Mouse (Mus musculus): ENCODE data around the gene Pex11b. TPM values are rescaled to one million over a fixed set of nuclear protein-coding genes. Genes with fewer than 3 reads are reported as not detected.

Pex11b gene
- polyA plus RNA-seq, 1 experiment from 2014 or later = 59.6 TPM

- Histone ChIP-seq H3K36me3 (ENCODE audit: control insufficient read depth, insufficient read depth, low read length) (no peaks in the 10 kb centered on the region), H3K9ac (replicated peaks; ENCODE audit: low read depth, low read length) (no peak overlapping the region), H3K27ac (ENCODE audit: low read depth, low read length) (no peak overlapping the region), H3K4me3 (ENCODE audit: low read depth, low read length) (no peak overlapping the region), H3K4me1 (ENCODE audit: control insufficient read depth, insufficient read depth, low read length) (0 out of 2 replicates have a peak, but pooled peaks cover 2% of the 10 kb centered on the region), H3K9me3 (ENCODE audit: control insufficient read depth, low read length) (no peaks in the 10 kb centered on the region), H3K4me2 (ENCODE audit: low read depth, low read length) (no peak overlapping the region), H3K27me3 (ENCODE audit: control insufficient read depth, insufficient read depth, low read length) (no peaks in the 10 kb centered on the region)
- no peak for ATAC-seq (ENCODE audit: low read depth)
- 94% methylated on average over 5 of the region's 5 CpGs for WGBS
Observed at GRCm38 (mm10) chr3:96666916-96667315, 31.7 kb downstream of the Pex11b start.

DNA sequence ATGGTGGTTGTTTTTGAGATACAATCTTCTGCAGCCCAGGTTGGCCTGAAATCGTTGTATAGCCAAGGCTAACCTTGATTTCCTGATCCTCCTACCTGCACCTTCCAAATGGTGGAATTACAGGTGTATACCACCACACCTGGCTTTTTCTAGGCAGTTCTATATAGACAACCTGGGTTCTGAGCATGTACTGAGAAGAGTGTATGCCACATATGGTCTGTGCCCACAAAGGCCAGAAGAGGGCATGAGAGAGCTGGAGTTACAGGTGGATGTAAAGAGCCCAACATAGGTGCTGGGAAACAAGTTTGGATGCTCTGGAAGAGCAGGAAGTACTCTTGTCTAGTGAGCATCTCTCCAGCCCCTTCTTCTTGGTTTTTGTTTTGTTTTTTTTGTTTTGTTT is 32.1 kb downstream of the Pex11b start:
- 0 out of 2 replicates have a peak, but pooled peaks cover 2% of the 10 kb centered on the region for H3K4me1 ChIP-seq (ENCODE audit: control insufficient read depth, insufficient read depth, low read length)
- H3K4me3 ChIP-seq (ENCODE audit: low read depth, low read length) = no peak overlapping the region
- H3K9ac ChIP-seq (replicated peaks; ENCODE audit: low read depth, low read length) = no peak overlapping the region
- no peaks in the 10 kb centered on the region for H3K36me3 ChIP-seq (ENCODE audit: control insufficient read depth, insufficient read depth, low read length)
- H3K27me3 ChIP-seq (ENCODE audit: control insufficient read depth, insufficient read depth, low read length) = no peaks in the 10 kb centered on the region
- H3K9me3 ChIP-seq (ENCODE audit: control insufficient read depth, low read length) = no peaks in the 10 kb centered on the region
- no peak overlapping the region for H3K4me2 ChIP-seq (ENCODE audit: low read depth, low read length)
- H3K27ac ChIP-seq (ENCODE audit: low read depth, low read length) = no peak overlapping the region
- ATAC-seq (ENCODE audit: low read depth) = no peak
- WGBS = 41% methylated on average over 1 of the region's 1 CpGs

- Histone ChIP-seq H3K27ac (ENCODE audit: low read depth, low read length) (no peak overlapping the region), H3K4me1 (ENCODE audit: control insufficient read depth, insufficient read depth, low read length) (no peaks in the 10 kb centered on the region), H3K4me3 (ENCODE audit: low read depth, low read length) (no peak overlapping the region), H3K9ac (replicated peaks; ENCODE audit: low read depth, low read length) (no peak overlapping the region), H3K9me3 (ENCODE audit: control insufficient read depth, low read length) (no peaks in the 10 kb centered on the region), H3K36me3 (ENCODE audit: control insufficient read depth, insufficient read depth, low read length) (no peaks in the 10 kb centered on the region), H3K4me2 (ENCODE audit: low read depth, low read length) (no peak overlapping the region), H3K27me3 (ENCODE audit: control insufficient read depth, insufficient read depth, low read length) (no peaks in the 10 kb centered on the region)
- WGBS = 92% methylated on average over 5 of the region's 5 CpGs
- no peak for ATAC-seq (ENCODE audit: low read depth)
Observed at GRCm38 (mm10) chr3:96668424-96669067, 33.4 kb downstream of the Pex11b start.

DNA sequence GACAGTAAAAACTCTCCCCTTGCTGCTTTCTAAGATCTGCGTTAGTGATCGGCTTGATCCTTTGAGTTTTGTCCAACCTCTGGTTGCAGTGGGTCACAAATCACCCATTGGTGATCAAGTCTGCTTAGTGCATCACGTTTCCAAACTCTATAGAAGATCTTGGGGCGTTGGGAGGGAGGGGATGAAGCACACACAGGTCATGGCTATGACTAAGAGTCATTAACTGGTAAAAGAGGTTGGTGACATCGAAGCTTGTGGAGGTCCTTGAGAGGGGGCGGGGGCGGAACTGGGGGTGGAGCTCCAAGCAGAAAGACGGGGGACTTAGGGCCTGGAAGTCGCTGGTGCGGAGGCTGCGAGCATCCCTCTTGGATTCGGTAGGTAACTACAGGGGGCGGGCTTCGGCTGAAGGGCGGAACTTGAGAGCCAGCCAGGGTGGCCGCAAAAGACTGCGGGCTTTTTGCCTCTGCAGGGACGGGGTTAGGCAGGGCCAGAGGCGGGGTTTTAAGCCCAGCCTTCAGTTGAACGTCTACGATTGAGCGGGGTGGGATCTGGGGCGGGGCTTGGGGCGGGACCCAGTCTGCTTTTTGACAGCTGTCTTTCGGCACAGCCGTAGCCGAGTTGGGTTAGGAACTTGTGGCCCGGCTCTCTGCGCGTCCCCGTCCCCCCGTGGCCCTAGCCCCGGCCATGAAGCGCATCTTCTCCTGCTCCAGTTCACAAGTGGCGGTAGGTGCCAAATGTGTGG is 34.7 kb downstream of the Pex11b start, which contains the start of gene Ankrd35:
Gene Ankrd35 (plus strand): TSS at position 405 of the 742 bp plus-strand sequence.
- 4% methylated on average over 34 of the region's 35 CpGs for WGBS

DNA sequence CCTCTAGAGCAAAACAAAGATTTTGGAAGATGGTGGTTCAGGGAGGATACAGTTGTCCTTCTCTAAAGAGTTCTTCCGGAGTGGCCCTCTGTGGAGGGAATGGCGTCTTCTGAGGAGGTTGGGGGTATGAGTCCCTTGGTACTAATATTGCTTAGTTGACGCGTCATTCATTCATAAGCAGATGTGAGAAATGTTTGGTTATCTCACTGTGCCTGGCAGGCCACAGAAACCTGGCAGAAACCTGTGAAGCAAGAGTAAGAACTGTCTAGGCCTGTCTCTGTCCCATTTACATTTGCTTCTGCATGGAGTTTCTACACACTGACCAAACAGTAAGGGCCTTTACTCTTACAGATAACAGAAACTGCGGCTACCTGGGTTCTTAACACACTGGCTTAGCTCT is 36.3 kb downstream of the Pex11b start:
- 95% methylated on average over 5 of the region's 5 CpGs for WGBS
- ATAC-seq (ENCODE audit: low read depth) = no peak
- Histone ChIP-seq H3K36me3 (ENCODE audit: control insufficient read depth, insufficient read depth, low read length) (no peaks in the 10 kb centered on the region), H3K9ac (replicated peaks; ENCODE audit: low read depth, low read length) (no peak overlapping the region), H3K4me1 (ENCODE audit: control insufficient read depth, insufficient read depth, low read length) (no peaks in the 10 kb centered on the region), H3K4me3 (ENCODE audit: low read depth, low read length) (no peak overlapping the region), H3K27ac (ENCODE audit: low read depth, low read length) (no peak overlapping the region), H3K27me3 (ENCODE audit: control insufficient read depth, insufficient read depth, low read length) (no peaks in the 10 kb centered on the region), H3K9me3 (ENCODE audit: control insufficient read depth, low read length) (no peaks in the 10 kb centered on the region), H3K4me2 (ENCODE audit: low read depth, low read length) (no peak overlapping the region)

More for the DNA sequence above, 34.7 kb downstream of the Pex11b start, which contains the start of gene Ankrd35:
- Histone ChIP-seq H3K4me1 (ENCODE audit: control insufficient read depth, insufficient read depth, low read length) (no peaks in the 10 kb centered on the region), H3K4me3 (ENCODE audit: low read depth, low read length) (peak within 1 kb of the TSS; percentile 34), H3K4me2 (ENCODE audit: low read depth, low read length) (peak within 1 kb of the TSS; percentile 66), H3K9me3 (ENCODE audit: control insufficient read depth, low read length) (no peaks in the 10 kb centered on the region), H3K9ac (replicated peaks; ENCODE audit: low read depth, low read length) (peak within 1 kb of the TSS; percentile 21; the same call in 1 of the 2 replicates), H3K36me3 (ENCODE audit: control insufficient read depth, insufficient read depth, low read length) (no peaks in the 10 kb centered on the region), H3K27me3 (ENCODE audit: control insufficient read depth, insufficient read depth, low read length) (no peaks in the 10 kb centered on the region), H3K27ac (ENCODE audit: low read depth, low read length) (no peak within 1 kb of the TSS)
- ATAC-seq (ENCODE audit: low read depth) = peak; percentile 93

DNA sequence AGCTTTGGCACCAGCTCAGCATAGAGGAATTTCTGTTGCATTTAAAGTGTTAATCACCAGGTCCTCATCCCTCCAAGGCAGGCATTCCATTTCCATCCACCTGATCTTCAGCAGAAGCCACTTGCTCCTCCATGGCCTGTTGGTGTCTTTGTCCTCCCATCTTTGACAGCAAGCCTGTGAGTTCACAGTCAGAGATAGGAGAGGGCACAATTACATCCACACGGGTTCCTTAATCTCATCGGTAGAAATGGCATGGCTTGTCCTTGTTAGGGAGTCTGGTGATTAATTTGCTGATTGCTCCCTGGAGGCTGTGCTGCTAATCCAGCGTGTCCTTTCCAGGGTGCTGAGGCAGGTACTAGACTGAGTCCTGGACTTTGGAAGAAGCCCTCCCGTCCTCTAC is 38.3 kb downstream of the Pex11b start:
- Histone ChIP-seq H3K27me3 (ENCODE audit: control insufficient read depth, insufficient read depth, low read length) (no peaks in the 10 kb centered on the region), H3K4me3 (ENCODE audit: low read depth, low read length) (no peak overlapping the region), H3K4me1 (ENCODE audit: control insufficient read depth, insufficient read depth, low read length) (no peaks in the 10 kb centered on the region), H3K27ac (ENCODE audit: low read depth, low read length) (no peak overlapping the region), H3K36me3 (ENCODE audit: control insufficient read depth, insufficient read depth, low read length) (no peaks in the 10 kb centered on the region), H3K9me3 (ENCODE audit: control insufficient read depth, low read length) (no peaks in the 10 kb centered on the region), H3K4me2 (ENCODE audit: low read depth, low read length) (no peak overlapping the region), H3K9ac (replicated peaks; ENCODE audit: low read depth, low read length) (no peak overlapping the region)
- ATAC-seq (ENCODE audit: low read depth) = no peak
- 64% methylated on average over 4 of the region's 4 CpGs for WGBS

- no peak for ATAC-seq (ENCODE audit: low read depth)
Observed at GRCm38 (mm10) chr3:96674442-96674841, 39.3 kb downstream of the Pex11b start.

DNA sequence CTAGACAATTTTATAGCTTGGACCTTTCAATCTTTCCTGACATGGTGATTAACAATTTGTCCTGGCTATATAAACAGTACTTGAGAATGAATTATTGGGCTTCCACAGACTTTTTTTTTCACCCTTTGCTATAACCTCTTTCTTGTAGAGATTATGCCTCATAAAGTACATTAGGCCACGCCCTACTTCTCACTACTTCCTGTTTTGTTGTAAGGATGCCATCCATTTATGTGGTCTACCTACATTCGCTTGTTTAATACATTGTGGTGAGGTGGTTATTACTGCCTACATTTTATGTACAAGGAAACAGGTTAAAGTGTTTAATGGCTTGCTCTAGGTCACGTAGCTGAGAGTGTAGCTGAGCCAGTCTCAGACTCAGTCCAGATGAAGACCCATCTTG is 40.0 kb downstream of the Pex11b start:
- Histone ChIP-seq H3K36me3 (ENCODE audit: control insufficient read depth, insufficient read depth, low read length) (no peaks in the 10 kb centered on the region), H3K9ac (replicated peaks; ENCODE audit: low read depth, low read length) (no peak overlapping the region), H3K4me1 (ENCODE audit: control insufficient read depth, insufficient read depth, low read length) (no peaks in the 10 kb centered on the region), H3K27ac (ENCODE audit: low read depth, low read length) (no peak overlapping the region), H3K9me3 (ENCODE audit: control insufficient read depth, low read length) (no peaks in the 10 kb centered on the region), H3K4me3 (ENCODE audit: low read depth, low read length) (no peak overlapping the region), H3K27me3 (ENCODE audit: control insufficient read depth, insufficient read depth, low read length) (no peaks in the 10 kb centered on the region), H3K4me2 (ENCODE audit: low read depth, low read length) (no peak overlapping the region)
- ATAC-seq (ENCODE audit: low read depth) = no peak
- 70% methylated on average over 3 of the region's 3 CpGs for WGBS

More at GRCm38 (mm10) chr3:96674442-96674841, 39.3 kb downstream of the Pex11b start:
- Histone ChIP-seq H3K9me3 (ENCODE audit: control insufficient read depth, low read length) (no peaks in the 10 kb centered on the region), H3K4me1 (ENCODE audit: control insufficient read depth, insufficient read depth, low read length) (no peaks in the 10 kb centered on the region), H3K9ac (replicated peaks; ENCODE audit: low read depth, low read length) (no peak overlapping the region), H3K27me3 (ENCODE audit: control insufficient read depth, insufficient read depth, low read length) (no peaks in the 10 kb centered on the region), H3K27ac (ENCODE audit: low read depth, low read length) (no peak overlapping the region), H3K4me3 (ENCODE audit: low read depth, low read length) (no peak overlapping the region), H3K36me3 (ENCODE audit: control insufficient read depth, insufficient read depth, low read length) (no peaks in the 10 kb centered on the region), H3K4me2 (ENCODE audit: low read depth, low read length) (no peak overlapping the region)
- 68% methylated on average over 8 of the region's 8 CpGs for WGBS

DNA sequence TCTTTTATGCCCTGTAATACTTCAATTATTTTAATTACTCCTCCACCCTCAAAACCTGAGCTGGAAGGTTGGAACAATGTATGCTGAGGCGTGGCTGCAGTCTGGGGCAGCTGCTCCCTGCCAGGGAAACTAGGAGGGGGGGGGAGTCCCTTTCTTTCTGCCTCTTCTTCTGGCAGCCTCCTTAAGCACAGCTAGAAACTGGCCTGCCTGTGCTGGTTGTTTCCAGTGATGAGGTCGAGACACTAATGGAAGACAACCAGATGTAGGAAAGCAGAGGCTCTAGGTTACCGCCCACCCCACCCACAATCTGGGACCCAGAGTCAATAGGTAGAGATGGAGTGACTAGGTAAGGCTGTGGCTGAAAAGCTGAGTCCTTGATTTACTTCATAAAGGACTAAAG is 40.5 kb downstream of the Pex11b start:
- H3K4me3 ChIP-seq (ENCODE audit: low read depth, low read length) = no peak overlapping the region
- ATAC-seq (ENCODE audit: low read depth) = no peak
- WGBS = 32% methylated on average over 3 of the region's 3 CpGs
- H3K4me2 ChIP-seq (ENCODE audit: low read depth, low read length) = no peak overlapping the region
- no peaks in the 10 kb centered on the region for H3K27me3 ChIP-seq (ENCODE audit: control insufficient read depth, insufficient read depth, low read length)
- H3K27ac ChIP-seq (ENCODE audit: low read depth, low read length) = no peak overlapping the region
- no peaks in the 10 kb centered on the region for H3K4me1 ChIP-seq (ENCODE audit: control insufficient read depth, insufficient read depth, low read length)
- no peaks in the 10 kb centered on the region for H3K9me3 ChIP-seq (ENCODE audit: control insufficient read depth, low read length)
- H3K9ac ChIP-seq (replicated peaks; ENCODE audit: low read depth, low read length) = no peak overlapping the region
- no peaks in the 10 kb centered on the region for H3K36me3 ChIP-seq (ENCODE audit: control insufficient read depth, insufficient read depth, low read length)
